Mouse (Mus musculus): Measurements from ENCODE around the gene Cttnbp2. TPM values are rescaled to one million over a fixed set of nuclear protein-coding genes. Genes with fewer than 3 reads are reported as not detected.

The Cttnbp2 gene
- total RNA-seq, 1 experiment from 2014 or later = not detected

- ATAC-seq (replicated peaks in 1 of 2; ENCODE audit: insufficient read depth in 1 of 2, low FRiP score in 2 of 2, low TSS enrichment in 1 of 2, low read depth in 1 of 2, poor library complexity in 2 of 2, severe bottlenecking in 2 of 2) = peak; percentile 88 to 94
These were observed 142.0 kb downstream of the Cttnbp2 start for GRCm38 (mm10) chr6:18372447-18373228.

GRCm38 (mm10) chr6:18369723-18370122, 144.9 kb downstream of the Cttnbp2 start:
- ATAC-seq (replicated peaks in 1 of 2; ENCODE audit: insufficient read depth in 1 of 2, low FRiP score in 2 of 2, low TSS enrichment in 1 of 2, low read depth in 1 of 2, poor library complexity in 2 of 2, severe bottlenecking in 2 of 2) = no peak

- ATAC-seq (replicated peaks in 1 of 2; ENCODE audit: insufficient read depth in 1 of 2, low FRiP score in 2 of 2, low TSS enrichment in 1 of 2, low read depth in 1 of 2, poor library complexity in 2 of 2, severe bottlenecking in 2 of 2) = no peak
These were observed 145.6 kb downstream of the Cttnbp2 start for GRCm38 (mm10) chr6:18369054-18369453.

- ATAC-seq (replicated peaks in 1 of 2; ENCODE audit: insufficient read depth in 1 of 2, low FRiP score in 2 of 2, low TSS enrichment in 1 of 2, low read depth in 1 of 2, poor library complexity in 2 of 2, severe bottlenecking in 2 of 2) = no peak
These were observed 152.4 kb downstream of the Cttnbp2 start for GRCm38 (mm10) chr6:18362232-18362631.

- no peak for ATAC-seq (replicated peaks in 1 of 2; ENCODE audit: insufficient read depth in 1 of 2, low FRiP score in 2 of 2, low TSS enrichment in 1 of 2, low read depth in 1 of 2, poor library complexity in 2 of 2, severe bottlenecking in 2 of 2)
These were observed 153.7 kb downstream of the Cttnbp2 start for GRCm38 (mm10) chr6:18360955-18361354.

DNA sequence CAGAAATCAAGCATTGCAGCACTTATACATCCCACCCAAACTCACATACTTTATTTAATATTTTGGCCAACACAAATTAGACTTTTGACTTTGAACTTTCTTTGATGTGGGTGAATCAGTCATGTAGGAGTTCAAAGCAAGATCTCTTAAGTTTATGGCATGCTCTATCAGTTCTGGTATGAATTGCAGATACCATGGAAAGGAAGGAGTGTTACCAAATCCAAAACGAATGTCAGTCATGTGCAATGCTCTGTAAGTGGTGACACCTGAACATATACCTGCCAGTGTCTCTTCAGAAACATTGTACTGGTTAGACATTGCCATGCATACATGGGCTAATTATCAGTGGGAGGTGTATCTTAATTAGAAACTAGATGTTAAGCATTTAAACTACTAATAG, 154.5 kb downstream of the Cttnbp2 start:
- ATAC-seq (replicated peaks in 1 of 2; ENCODE audit: insufficient read depth in 1 of 2, low FRiP score in 2 of 2, low TSS enrichment in 1 of 2, low read depth in 1 of 2, poor library complexity in 2 of 2, severe bottlenecking in 2 of 2) = no peak

DNA sequence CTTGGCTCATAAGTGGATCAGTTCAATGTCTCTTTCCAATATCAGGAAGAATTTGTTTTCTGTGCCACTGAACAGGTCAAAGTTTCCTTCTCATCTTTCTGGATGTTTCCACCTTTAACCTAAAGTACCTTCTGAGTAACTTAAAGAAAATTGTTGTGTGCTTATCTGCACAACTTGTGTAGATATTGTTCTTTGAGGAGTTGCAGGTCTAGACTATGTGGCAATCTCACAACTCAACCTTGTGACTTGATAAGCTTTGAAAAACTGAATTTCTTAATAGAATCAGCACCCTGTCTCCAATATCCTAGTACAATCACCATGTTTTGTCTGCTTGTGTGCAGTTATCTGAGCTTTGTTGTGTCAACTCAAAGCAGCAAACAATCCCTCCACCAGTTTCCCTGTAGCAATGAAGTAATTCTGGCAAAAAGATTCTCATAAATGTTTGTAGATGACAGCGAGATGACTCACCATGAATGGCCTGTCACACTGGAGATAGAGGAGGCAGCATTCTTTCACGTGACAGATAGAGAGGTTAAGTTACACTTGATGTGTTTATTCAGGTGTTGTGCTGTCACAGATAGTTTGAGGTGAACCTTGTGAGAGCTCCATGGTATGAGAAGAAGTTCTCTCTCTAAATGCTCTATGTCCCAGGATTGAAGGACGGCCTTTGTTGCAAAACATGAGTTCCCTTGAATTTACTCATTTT, 165.3 kb downstream of the Cttnbp2 start:
- no peak for ATAC-seq (replicated peaks in 1 of 2; ENCODE audit: insufficient read depth in 1 of 2, low FRiP score in 2 of 2, low TSS enrichment in 1 of 2, low read depth in 1 of 2, poor library complexity in 2 of 2, severe bottlenecking in 2 of 2)

- no peak for ATAC-seq (replicated peaks in 1 of 2; ENCODE audit: insufficient read depth in 1 of 2, low FRiP score in 2 of 2, low TSS enrichment in 1 of 2, low read depth in 1 of 2, poor library complexity in 2 of 2, severe bottlenecking in 2 of 2)
These were observed 170.4 kb downstream of the Cttnbp2 start for GRCm38 (mm10) chr6:18344272-18344671.

DNA sequence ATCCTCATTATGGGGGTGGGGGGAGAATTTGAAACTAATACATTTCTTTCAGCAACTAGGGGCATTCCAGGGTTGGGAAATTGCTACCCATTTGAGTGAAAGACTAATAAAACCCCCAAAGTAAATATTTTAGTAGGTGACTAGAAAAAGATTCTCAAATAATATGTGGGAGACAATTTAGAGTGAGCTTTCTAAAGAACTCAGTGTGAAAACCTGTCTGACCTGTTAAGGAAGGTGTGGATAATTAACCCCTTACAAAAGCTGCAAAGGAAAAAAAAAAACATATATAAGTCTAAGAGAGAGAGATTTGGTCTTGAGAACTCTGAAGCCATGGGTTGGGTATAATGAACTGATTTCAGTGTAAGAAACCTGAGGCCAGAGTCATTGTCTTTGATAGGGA, 176.3 kb downstream of the Cttnbp2 start:
- no peak for ATAC-seq (replicated peaks in 1 of 2; ENCODE audit: insufficient read depth in 1 of 2, low FRiP score in 2 of 2, low TSS enrichment in 1 of 2, low read depth in 1 of 2, poor library complexity in 2 of 2, severe bottlenecking in 2 of 2)

- no peak for ATAC-seq (replicated peaks in 1 of 2; ENCODE audit: insufficient read depth in 1 of 2, low FRiP score in 2 of 2, low TSS enrichment in 1 of 2, low read depth in 1 of 2, poor library complexity in 2 of 2, severe bottlenecking in 2 of 2)
These were observed 179.2 kb downstream of the Cttnbp2 start for GRCm38 (mm10) chr6:18335393-18335792.

GRCm38 (mm10) chr6:18322950-18323349, 191.7 kb downstream of the Cttnbp2 start:
- no peak for ATAC-seq (replicated peaks in 1 of 2; ENCODE audit: insufficient read depth in 1 of 2, low FRiP score in 2 of 2, low TSS enrichment in 1 of 2, low read depth in 1 of 2, poor library complexity in 2 of 2, severe bottlenecking in 2 of 2)

All from hematopoietic stem cell, adult 5-6 weeks (primary cell).